Mouse (Mus musculus) lung, postnatal 0 days (tissue): Measurements from ENCODE around the gene Wfdc1. TPM values are rescaled to one million over a fixed set of nuclear protein-coding genes. Genes with fewer than 3 reads are reported as not detected.

Experiments
- ATAC-seq: fragments of 200-750 bp; cut with Nextera tagmentation; 2 replicates; pipeline ENCODE4 v1.8.0; 2017; ENCODE audit warnings: moderate library complexity
- DNase-seq: peaks from one replicate; pipeline ENCODE4 v3.0.0-alpha.2; 2016; ENCODE audit warnings: low spot score
- H3K27ac ChIP-seq: fragments of 300-500 bp; sonication (generic); 2 replicates; pipeline ENCODE4 v1.5.1; 2014; ENCODE audit warnings: antibody characterized with exemption, mild to moderate bottlenecking, low read length, mixed read lengths
- H3K27me3 ChIP-seq: fragments of 300-500 bp; sonication (generic); replicated peaks from 2 replicates; pipeline ENCODE4 v1.6.1; 2014; ENCODE audit warnings: low read length, mixed read lengths; ENCODE audit not compliant: insufficient read depth
- H3K36me3 ChIP-seq: fragments of 300-500 bp; sonication (generic); 2 replicates; pipeline ENCODE4 v1.6.1; 2014; ENCODE audit warnings: low read length, mixed read lengths; ENCODE audit not compliant: insufficient read depth
- H3K4me1 ChIP-seq: fragments of 300-500 bp; sonication (generic); 2 replicates; pipeline ENCODE4 v1.6.1; 2014; ENCODE audit warnings: antibody characterized with exemption, low read depth, low read length, mixed read lengths; ENCODE audit not compliant: insufficient read depth
- H3K4me2 ChIP-seq: fragments of 300-500 bp; sonication (generic); replicated peaks from 2 replicates; pipeline ENCODE4 v1.6.1; 2014; ENCODE audit warnings: low read depth, mild to moderate bottlenecking, low read length, moderate library complexity, mixed read lengths
- H3K4me3 ChIP-seq: fragments of 300-500 bp; sonication (generic); 2 replicates; pipeline ENCODE4 v1.5.1; 2014; ENCODE audit warnings: low read depth, low read length
- H3K9ac ChIP-seq: fragments of 300-500 bp; sonication (generic); replicated peaks from 2 replicates; pipeline ENCODE4 v1.6.1; 2014; ENCODE audit warnings: low read depth, mild to moderate bottlenecking
- H3K9me3 ChIP-seq: fragments of 300-500 bp; sonication (generic); 2 replicates; pipeline ENCODE4 v1.6.1; 2016; ENCODE audit warnings: low read length, mixed read lengths
- CTCF ChIP-seq: IDR thresholded peaks from 2 replicates; pipeline ENCODE4 v1.5.1; 2016; ENCODE audit warnings: antibody characterized with exemption, mild to moderate bottlenecking
- EP300 ChIP-seq: IDR thresholded peaks from 2 replicates; pipeline ENCODE4 v1.6.1; 2016; ENCODE audit warnings: antibody characterized with exemption, mild to moderate bottlenecking, control low read depth
- WGBS: fragments of 180-500 bp; shearing (Covaris S2); extraction: QIAGEN DNeasy Blood & Tissue Kit; methylation state at CpG from one replicate; pipeline ENCODE4 v1.1.7; 2014; 5-methylcytosine and 5-hydroxymethylcytosine counted together
- polyA plus RNA-seq: library from polyadenylated mRNA; unstranded; fragments of >200 nt; fragmentation: Nextera tagmentation; extraction: Ambion mirVana; gene quantifications from 2 replicates; pipeline ENCODE4 v1.2.1, GENCODE M21; 2015

Wfdc1 gene
- polyA plus RNA-seq, 1 experiment from 2014 or later: 164 TPM

- no peaks in the 10 kb centered on the region for H3K4me1 ChIP-seq
- ATAC-seq: no peak
- H3K4me2 ChIP-seq: no peak overlapping the region
- H3K4me3 ChIP-seq: no peak overlapping the region
- WGBS: 33% methylated on average over 4 of the region's 4 CpGs
- H3K36me3 ChIP-seq: no peaks in the 10 kb centered on the region
- no peak overlapping the region for H3K27ac ChIP-seq
- TF ChIP-seq CTCF: no peak
- TF ChIP-seq EP300: no peak
- DNase-seq: peak; percentile 29
- H3K27me3 ChIP-seq: no peaks in the 10 kb centered on the region
- H3K9ac ChIP-seq: no peak overlapping the region
- H3K9me3 ChIP-seq: no peaks in the 10 kb centered on the region
Observed at GRCm38 (mm10) chr8:119723676-119724075, 57.5 kb downstream of the Wfdc1 start.

GRCm38 (mm10) chr8:119724596-119724995 is 58.4 kb downstream of the Wfdc1 start:
- DNase-seq (no peak), ATAC-seq (no peak)
- no peaks in the 10 kb centered on the region for H3K9me3 ChIP-seq
- H3K4me1 ChIP-seq: no peaks in the 10 kb centered on the region
- H3K4me2 ChIP-seq: no peak overlapping the region
- 78% methylated on average over 6 of the region's 6 CpGs for WGBS
- no peak for TF ChIP-seq EP300
- no peak for TF ChIP-seq CTCF
- no peaks in the 10 kb centered on the region for H3K36me3 ChIP-seq
- H3K27me3 ChIP-seq: no peaks in the 10 kb centered on the region
- H3K27ac ChIP-seq: no peak overlapping the region
- no peak overlapping the region for H3K9ac ChIP-seq
- no peak overlapping the region for H3K4me3 ChIP-seq

- Histone ChIP-seq H3K4me1 (no peaks in the 10 kb centered on the region), H3K27me3 (no peaks in the 10 kb centered on the region), H3K9ac (no peak overlapping the region), H3K4me3 (no peak overlapping the region), H3K4me2 (no peak overlapping the region), H3K9me3 (no peaks in the 10 kb centered on the region), H3K27ac (no peak overlapping the region), H3K36me3 (no peaks in the 10 kb centered on the region)
- WGBS: 82% methylated on average over 8 of the region's 8 CpGs
- ATAC-seq (no peak), DNase-seq (no peak)
- TF ChIP-seq EP300: no peak
- no peak for TF ChIP-seq CTCF
Observed at GRCm38 (mm10) chr8:119727093-119727492, 60.9 kb downstream of the Wfdc1 start.

GRCm38 (mm10) chr8:119728351-119728895 is 62.3 kb downstream of the Wfdc1 start:
- H3K4me2 ChIP-seq: no peak overlapping the region
- ATAC-seq: no peak
- H3K9me3 ChIP-seq: no peaks in the 10 kb centered on the region
- no peak overlapping the region for H3K27ac ChIP-seq
- no peaks in the 10 kb centered on the region for H3K27me3 ChIP-seq
- no peak for TF ChIP-seq EP300
- no peak for TF ChIP-seq CTCF
- H3K4me3 ChIP-seq: no peak overlapping the region
- H3K36me3 ChIP-seq: no peaks in the 10 kb centered on the region
- H3K4me1 ChIP-seq: no peaks in the 10 kb centered on the region
- no peak overlapping the region for H3K9ac ChIP-seq
- no peak for DNase-seq
- 78% methylated on average over 8 of the region's 8 CpGs for WGBS

- Histone ChIP-seq H3K4me3 (no peak overlapping the region), H3K4me2 (no peak overlapping the region), H3K9me3 (no peaks in the 10 kb centered on the region), H3K36me3 (no peaks in the 10 kb centered on the region), H3K27ac (no peak overlapping the region), H3K27me3 (no peaks in the 10 kb centered on the region), H3K9ac (no peak overlapping the region), H3K4me1 (no peaks in the 10 kb centered on the region)
- 75% methylated on average over 13 of the region's 13 CpGs for WGBS
- ATAC-seq (no peak), DNase-seq (no peak)
- TF ChIP-seq EP300: no peak
- TF ChIP-seq CTCF: no peak
Observed at GRCm38 (mm10) chr8:119732072-119732471, 65.9 kb downstream of the Wfdc1 start.

- DNase-seq: no peak
- 87% methylated on average over 10 of the region's 10 CpGs for WGBS
- Histone ChIP-seq H3K4me3 (no peak overlapping the region), H3K4me1 (no peaks in the 10 kb centered on the region), H3K4me2 (no peak overlapping the region), H3K36me3 (no peaks in the 10 kb centered on the region), H3K9ac (no peak overlapping the region), H3K27ac (no peak overlapping the region), H3K27me3 (no peaks in the 10 kb centered on the region), H3K9me3 (no peaks in the 10 kb centered on the region)
- no peak for ATAC-seq
- TF ChIP-seq CTCF: no peak
- no peak for TF ChIP-seq EP300
Observed at GRCm38 (mm10) chr8:119736348-119736917, 70.3 kb downstream of the Wfdc1 start.
